Mouse (Mus musculus) MEL (cell line): ENCODE measurements around the gene Ube2j1.

ENCODE experiments used
- CHD2 ChIP-seq: IDR thresholded peaks from 2 replicates; pipeline ENCODE4 v1.6.1; 2011; ENCODE audit warnings: low read length, improper control_type of control experiment
- CTCF ChIP-seq, 3 experiments: IDR thresholded peaks in 2 of 3; conservative IDR thresholded peaks in 1 of 3; 2 replicates each; pipeline ENCODE4 v1.5.1; 2011 to 2012; ENCODE audit warnings: low read length in 3 of 3, low read depth in 2 of 3, mild to moderate bottlenecking in 2 of 3, improper control_type of control experiment in 1 of 3, inconsistent platforms in 1 of 3, mixed read lengths in 1 of 3, moderate library complexity in 1 of 3; ENCODE audit not compliant: control insufficient read depth in 1 of 3, insufficient read depth in 1 of 3, poor library complexity in 1 of 3, severe bottlenecking in 1 of 3
- E2F4 ChIP-seq: IDR thresholded peaks from 2 replicates; pipeline ENCODE4 v1.6.1; 2011; ENCODE audit warnings: low read depth, low read length, improper control_type of control experiment, borderline replicate concordance
- EP300 ChIP-seq, 2 experiments: IDR thresholded peaks; 2 replicates each; pipeline ENCODE4 v1.6.1; 2011; ENCODE audit warnings: improper control_type of control experiment in 2 of 2, low read length in 2 of 2, low read depth in 1 of 2, mild to moderate bottlenecking in 1 of 2
- ETS1 ChIP-seq: IDR thresholded peaks from 2 replicates; pipeline ENCODE4 v1.6.1; 2012; ENCODE audit warnings: low read depth, mild to moderate bottlenecking, inconsistent platforms, low read length, improper control_type of control experiment, moderate library complexity
- RCOR1 ChIP-seq: IDR thresholded peaks from 2 replicates; pipeline ENCODE4 v1.6.1; 2012; ENCODE audit warnings: low read depth, mild to moderate bottlenecking, inconsistent platforms, low read length, improper control_type of control experiment
- TAL1 ChIP-seq: IDR thresholded peaks from 2 replicates; pipeline ENCODE4 v1.6.1; 2012; ENCODE audit warnings: mild to moderate bottlenecking, inconsistent platforms, low read length, moderate library complexity, mixed read lengths
- USF2 ChIP-seq, 2 experiments: IDR thresholded peaks; 2 replicates each; pipeline ENCODE4 v1.6.1; 2011 to 2012; ENCODE audit warnings: improper control_type of control experiment in 2 of 2, low read length in 2 of 2, borderline replicate concordance in 1 of 2, inconsistent platforms in 1 of 2, low read depth in 1 of 2, mild to moderate bottlenecking in 1 of 2; ENCODE audit not compliant: insufficient read depth in 1 of 2

DNA sequence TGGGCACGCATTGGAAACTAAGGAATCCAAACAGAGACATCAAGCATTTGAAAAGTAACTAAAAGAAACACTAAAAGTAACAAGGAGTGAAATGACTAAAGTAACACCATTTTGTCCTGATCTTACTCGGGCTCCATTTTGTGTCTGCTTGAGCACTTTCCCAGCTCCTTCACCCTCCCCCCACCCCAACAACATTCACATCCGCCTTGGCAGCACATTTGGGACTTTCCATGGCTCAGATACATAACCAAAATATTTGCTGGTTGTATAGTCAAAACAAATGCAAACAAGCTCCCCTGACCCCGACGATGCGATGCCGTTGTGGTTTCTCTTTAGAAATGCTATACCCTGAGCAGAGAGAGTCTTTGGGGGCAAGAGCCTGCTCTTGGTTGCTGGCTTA, 2.1 kb upstream of the Ube2j1 start:
- TF ChIP-seq EP300 (IDR thresholded peaks at IDR 0.05; ENCODE audit: low read depth in 1 of 2, low read length in 2 of 2) (no peak), TAL1 (no peak), CTCF (IDR thresholded peaks at IDR 0.05 in 2 of 3, conservative IDR thresholded peaks at IDR 0.05 in 1 of 3; ENCODE audit: control insufficient read depth in 1 of 3, insufficient read depth in 1 of 3, low read depth in 2 of 3, low read length in 3 of 3, poor library complexity in 1 of 3, severe bottlenecking in 1 of 3) (no peak), ETS1 (no peak), E2F4 (no peak), USF2 (IDR thresholded peaks at IDR 0.05; ENCODE audit: borderline replicate concordance in 1 of 2, insufficient read depth in 1 of 2, low read depth in 1 of 2, low read length in 2 of 2) (no peak), CHD2 (no peak), RCOR1 (no peak)
